Mouse (Mus musculus): ENCODE measurements around the gene Luc7l2. TPM values are rescaled to one million over a fixed set of nuclear protein-coding genes. Genes with fewer than 3 reads are reported as not detected.

The Luc7l2 gene
- total and polyA plus RNA-seq, 3 experiments: 62.0 to 173 (median 92.5) TPM

- peak; percentile 73; the same call in 1 of the 2 replicates for TF ChIP-seq GABPA (IDR thresholded peaks at IDR 0.05; ENCODE audit: insufficient replicate concordance, low read depth, low read length)
- peak; percentile 28; the same call in 1 of the 2 replicates for TF ChIP-seq MXI1 (IDR thresholded peaks at IDR 0.05; ENCODE audit: low read depth, low read length)
- peak; percentile 98 for TF ChIP-seq MAFK (IDR thresholded peaks at IDR 0.05; ENCODE audit: insufficient replicate concordance, low read length)
- peak; percentile 96 for TF ChIP-seq NRF1 (IDR thresholded peaks at IDR 0.05; ENCODE audit: low read depth, low read length)
- TF ChIP-seq TCF12 (IDR thresholded peaks at IDR 0.05; ENCODE audit: low read depth, low read length): peak; percentile 65; the same call in 1 of the 2 replicates
- TF ChIP-seq ZNF384 (IDR thresholded peaks at IDR 0.05; ENCODE audit: low read depth, low read length): peak; percentile 58; the same call in 1 of the 2 replicates
- TF ChIP-seq SMC3 (IDR thresholded peaks at IDR 0.05; ENCODE audit: low read depth, low read length): no peak
- peak; percentile 1 for TF ChIP-seq POLR2AphosphoS2 (IDR thresholded peaks at IDR 0.05; ENCODE audit: low read depth, low read length)
- TF ChIP-seq JUND (conservative IDR thresholded peaks at IDR 0.05; ENCODE audit: low read depth, low read length): no peak
- peak; percentile 75 for TF ChIP-seq POLR2A (IDR thresholded peaks at IDR 0.05; ENCODE audit: low read depth, low read length)
- TF ChIP-seq NELFE (IDR thresholded peaks at IDR 0.05; ENCODE audit: low read depth, low read length): peak; percentile 56
- TF ChIP-seq RAD21 (IDR thresholded peaks at IDR 0.05; ENCODE audit: low read depth, low read length): no peak
- TF ChIP-seq CTCF (conservative IDR thresholded peaks at IDR 0.05 in 1 of 2, IDR thresholded peaks at IDR 0.05 in 1 of 2; ENCODE audit: low read depth in 2 of 2, low read length in 2 of 2): peak in 1 of 2 experiments; percentile 59; a peak in 2 of 4 replicates
- no peak for TF ChIP-seq CHD2 (IDR thresholded peaks at IDR 0.05; ENCODE audit: low read length)
- peak; percentile 64 for TF ChIP-seq ETS1 (conservative IDR thresholded peaks at IDR 0.05; ENCODE audit: low read depth, low read length)
- peak; percentile 78 for TF ChIP-seq IRF4 (IDR thresholded peaks at IDR 0.05; ENCODE audit: low read depth, low read length)
These were observed 17.4 kb upstream of the Luc7l2 start, which contains the start of gene Fmc1 (continued) for GRCm38 (mm10) chr6:38533428-38534405.

- Histone ChIP-seq H3K4me2 (ENCODE audit: insufficient read depth, low read depth, poor library complexity, severe bottlenecking) (0 out of 2 replicates have a peak overlapping the region, but pooled peaks have one; percentile 74), H3K4me3 (replicated peaks in 1 of 3; ENCODE audit: low read depth in 2 of 3, low read length in 2 of 3, poor library complexity in 1 of 3) (peak overlapping the region; percentile 85 to 90 (median 85)), H3K9ac (ENCODE audit: insufficient read depth, low read depth) (peak overlapping the region; percentile 70), H3K79me2 (replicated peaks; ENCODE audit: control insufficient read depth, extremely low read depth, insufficient read depth, poor library complexity, severe bottlenecking) (no peaks in the 10 kb centered on the region; the same call in 1 of the 2 replicates), H3K9me3 (replicated peaks; ENCODE audit: low read length) (no peaks in the 10 kb centered on the region), H3K4me1 (ENCODE audit: control insufficient read depth in 1 of 2, insufficient read depth in 2 of 2) (peaks cover 3 to 18% of the 10 kb centered on the region in 2 experiments; a peak in 3 of 4 replicates), H3K36me3 (replicated peaks in 1 of 2; ENCODE audit: control insufficient read depth in 1 of 2, insufficient read depth in 1 of 2, low read length in 1 of 2) (peaks cover 0 to 8% of the 10 kb centered on the region in 2 experiments), H3K27me3 (replicated peaks) (no peaks in the 10 kb centered on the region), H3K27ac (ENCODE audit: insufficient read depth, low read depth) (peak overlapping the region; percentile 77)
- in situ Hi-C loops (cut with MboI; ENCODE audit: low pct_ligation_motif_present, low pct_unique_long_range_greater_than_20kb, low sequenced_read_pairs): loop anchor here (25.0 kb wide), 1 partner anchor 373 kb away; no protein-coding TSS in a partner anchor
- dilution Hi-C loops (cut with MboI; ENCODE audit: extremely low pct_ligation_motif_present, extremely low pct_unique_long_range_greater_than_20kb, low sequenced_read_pairs): no loop called here
- DNase-seq (ENCODE audit: extremely low read depth): peak; percentile 94
- TF ChIP-seq USF2 (conservative IDR thresholded peaks at IDR 0.05; ENCODE audit: low read depth, low read length) (no peak), TCF12 (IDR thresholded peaks at IDR 0.05; ENCODE audit: low read depth, low read length) (peak; percentile 82), GABPA (IDR thresholded peaks at IDR 0.05; ENCODE audit: insufficient replicate concordance, low read depth, low read length) (no peak), BHLHE40 (IDR thresholded peaks at IDR 0.05; ENCODE audit: low read depth, low read length) (no peak), MAZ (IDR thresholded peaks at IDR 0.05; ENCODE audit: low read depth, low read length) (peak; percentile 99), ELF1 (IDR thresholded peaks at IDR 0.05; ENCODE audit: low read depth, low read length) (0 out of 2 replicates have a peak, but pooled peaks have one; percentile 45), RCOR1 (conservative IDR thresholded peaks at IDR 0.05; ENCODE audit: low read depth, low read length) (0 out of 2 replicates have a peak, but pooled peaks have one; percentile 48), MAX (IDR thresholded peaks at IDR 0.05; ENCODE audit: low read length) (peak; percentile 41; the same call in 1 of the 2 replicates), ZNF384 (IDR thresholded peaks at IDR 0.05; ENCODE audit: low read depth, low read length) (no peak), UBTF (IDR thresholded peaks at IDR 0.05; ENCODE audit: low read depth, low read length) (peak; percentile 69; the same call in 1 of the 2 replicates), MYC (IDR thresholded peaks at IDR 0.05; ENCODE audit: low read depth, low read length) (peak; percentile 65), CTCF (conservative IDR thresholded peaks at IDR 0.05 in 1 of 2, IDR thresholded peaks at IDR 0.05 in 1 of 2; ENCODE audit: low read depth in 2 of 2, low read length in 2 of 2) (peak; percentile 39 to 87; a peak in 2 of 4 replicates), CHD2 (IDR thresholded peaks at IDR 0.05; ENCODE audit: low read length) (no peak), HCFC1 (IDR thresholded peaks at IDR 0.05; ENCODE audit: low read depth, low read length) (peak; percentile 62), IRF4 (IDR thresholded peaks at IDR 0.05; ENCODE audit: low read depth, low read length) (peak; percentile 66), CHD1 (IDR thresholded peaks at IDR 0.05; ENCODE audit: low read depth, low read length) (no peak), PAX5 (IDR thresholded peaks at IDR 0.05; ENCODE audit: low read length) (no peak), RAD21 (IDR thresholded peaks at IDR 0.05; ENCODE audit: low read depth, low read length) (no peak; the same call in none of the 2 replicates), JUND (conservative IDR thresholded peaks at IDR 0.05; ENCODE audit: low read depth, low read length) (no peak), SIN3A (IDR thresholded peaks at IDR 0.05; ENCODE audit: low read length) (peak; percentile 80), SMC3 (IDR thresholded peaks at IDR 0.05; ENCODE audit: low read depth, low read length) (peak; percentile 42), EP300 (IDR thresholded peaks at IDR 0.05; ENCODE audit: low read length) (0 out of 2 replicates have a peak, but pooled peaks have one; percentile 9), KAT2A (IDR thresholded peaks at IDR 0.05; ENCODE audit: insufficient replicate concordance, low read length) (peak; percentile 61; the same call in 1 of the 2 replicates)
These were observed 16.3 kb upstream of the Luc7l2 start for GRCm38 (mm10) chr6:38534640-38535365.

Measured in CH12.LX (cell line).